Mouse (Mus musculus) cerebellum, adult 11-12 months (tissue): ENCODE measurements around the gene Madcam1.

Experiments
- DNase-seq: peaks from one replicate; pipeline ENCODE4 v3.0.0; 2022

The Madcam1 gene

GRCm38 (mm10) chr10:79668771-79669575 lies 4.6 kb downstream of the Madcam1 start, which contains the start of gene Tpgs1:
Gene Tpgs1, plus strand, starts transcription at chr10:79669369.
- peak; percentile 91 for DNase-seq

- DNase-seq, result peak; percentile 81
These were observed 5.3 kb downstream of the Madcam1 start for GRCm38 (mm10) chr10:79669576-79670057.

- DNase-seq, result peak; percentile 73
These were observed 5.9 kb downstream of the Madcam1 start for GRCm38 (mm10) chr10:79670071-79670888.

- DNase-seq, result peak; percentile 35
These were observed 7.2 kb downstream of the Madcam1 start for GRCm38 (mm10) chr10:79671396-79672087.

DNA sequence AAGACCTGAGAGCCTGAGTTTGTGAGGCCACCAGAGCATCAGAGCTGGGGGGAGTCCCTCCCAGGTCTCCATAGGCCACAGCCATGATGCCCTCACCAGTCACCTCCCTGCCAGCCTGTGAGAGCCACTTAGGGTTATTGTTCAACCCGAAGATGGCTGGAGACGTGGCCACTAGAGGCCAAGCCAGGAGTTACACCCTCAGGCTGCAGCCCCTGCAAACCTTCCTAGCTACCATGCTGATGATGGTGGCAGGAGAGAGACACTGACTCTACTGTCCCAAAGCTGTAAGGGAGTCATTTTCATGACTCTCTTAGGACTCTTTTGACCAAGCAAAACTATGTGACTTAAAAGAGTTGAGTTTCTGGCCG lies 7.7 kb downstream of the Madcam1 start:
- DNase-seq, result peak; percentile 39

GRCm38 (mm10) chr10:79673054-79673453 lies 8.7 kb downstream of the Madcam1 start:
- DNase-seq, result peak; percentile 47

DNA sequence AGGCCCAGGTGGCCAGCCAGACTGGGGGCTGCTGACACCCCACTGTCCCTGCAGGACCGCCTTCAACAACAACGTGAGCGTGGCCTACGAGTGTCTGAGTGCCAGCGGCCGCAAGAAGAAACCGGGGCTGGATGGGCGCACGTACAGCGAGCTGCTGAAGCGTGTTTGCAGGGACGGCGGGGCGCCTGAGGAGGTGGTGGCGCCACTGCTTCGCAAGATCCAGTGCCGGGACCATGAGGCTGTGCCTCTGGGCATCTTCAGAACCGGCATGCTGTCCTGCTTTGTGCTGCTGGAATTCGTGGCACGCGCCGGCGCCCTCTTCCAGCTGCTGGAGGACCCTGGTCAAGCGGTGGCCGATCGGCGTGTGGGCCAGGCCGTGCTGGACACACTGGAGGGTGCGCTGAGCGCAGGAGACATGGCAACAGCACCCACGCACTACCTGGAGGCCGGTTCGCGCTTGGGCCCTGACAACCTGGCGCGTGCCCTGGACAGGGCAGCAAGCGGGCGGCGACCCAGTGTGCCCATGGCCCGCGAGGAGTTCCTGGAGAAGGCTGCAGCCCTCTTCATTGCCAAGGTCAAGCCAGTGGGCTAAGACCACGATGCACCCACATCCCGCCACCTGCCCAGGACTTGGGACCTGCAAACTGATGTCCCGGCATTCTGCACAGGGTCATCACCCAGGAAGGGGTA lies 11.1 kb downstream of the Madcam1 start:
- peak; percentile 35 for DNase-seq

- peak; percentile 80 for DNase-seq
These were observed 16.5 kb downstream of the Madcam1 start for GRCm38 (mm10) chr10:79680606-79681495.

- peak; percentile 100 for DNase-seq
These were observed 17.4 kb downstream of the Madcam1 start, which contains the start of gene Cdc34 for GRCm38 (mm10) chr10:79681591-79682245. Gene Cdc34, plus strand, starts transcription at chr10:79682195.

- peak; percentile 79 for DNase-seq
These were observed 18.2 kb downstream of the Madcam1 start for GRCm38 (mm10) chr10:79682551-79682915.

DNA sequence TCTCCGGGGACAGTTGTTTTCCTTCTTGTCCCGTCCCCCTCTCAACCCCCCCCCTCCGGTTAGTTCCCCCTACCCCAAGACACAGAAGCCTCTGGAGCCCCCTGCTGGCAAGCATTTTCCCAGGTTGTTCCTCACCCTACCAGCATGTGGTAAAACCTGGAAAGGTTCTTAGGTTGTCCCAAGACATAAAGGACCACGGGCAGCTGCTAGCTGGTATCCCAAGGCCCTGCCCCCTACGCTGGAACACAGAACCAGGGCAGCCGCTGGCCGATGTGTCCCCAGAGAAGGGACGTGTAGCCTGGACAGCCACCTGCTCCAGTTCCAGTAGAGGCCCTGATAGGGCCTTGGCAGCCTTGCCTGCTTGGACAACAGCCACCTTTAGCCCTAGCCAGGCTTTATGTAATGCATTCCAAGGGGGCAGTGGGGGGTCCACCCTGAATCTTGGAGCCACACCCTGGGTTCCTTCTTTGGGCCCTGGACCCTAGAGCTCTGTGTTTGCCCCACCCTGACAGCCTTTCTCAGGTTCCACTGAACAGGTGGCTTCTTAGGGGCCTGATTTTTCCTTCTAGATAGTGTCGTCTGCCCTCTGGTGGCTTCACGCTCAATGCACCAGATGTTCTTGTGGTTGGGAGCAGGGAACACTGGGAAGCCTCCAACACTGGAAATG lies 18.7 kb downstream of the Madcam1 start:
- DNase-seq, result peak; percentile 82

DNA sequence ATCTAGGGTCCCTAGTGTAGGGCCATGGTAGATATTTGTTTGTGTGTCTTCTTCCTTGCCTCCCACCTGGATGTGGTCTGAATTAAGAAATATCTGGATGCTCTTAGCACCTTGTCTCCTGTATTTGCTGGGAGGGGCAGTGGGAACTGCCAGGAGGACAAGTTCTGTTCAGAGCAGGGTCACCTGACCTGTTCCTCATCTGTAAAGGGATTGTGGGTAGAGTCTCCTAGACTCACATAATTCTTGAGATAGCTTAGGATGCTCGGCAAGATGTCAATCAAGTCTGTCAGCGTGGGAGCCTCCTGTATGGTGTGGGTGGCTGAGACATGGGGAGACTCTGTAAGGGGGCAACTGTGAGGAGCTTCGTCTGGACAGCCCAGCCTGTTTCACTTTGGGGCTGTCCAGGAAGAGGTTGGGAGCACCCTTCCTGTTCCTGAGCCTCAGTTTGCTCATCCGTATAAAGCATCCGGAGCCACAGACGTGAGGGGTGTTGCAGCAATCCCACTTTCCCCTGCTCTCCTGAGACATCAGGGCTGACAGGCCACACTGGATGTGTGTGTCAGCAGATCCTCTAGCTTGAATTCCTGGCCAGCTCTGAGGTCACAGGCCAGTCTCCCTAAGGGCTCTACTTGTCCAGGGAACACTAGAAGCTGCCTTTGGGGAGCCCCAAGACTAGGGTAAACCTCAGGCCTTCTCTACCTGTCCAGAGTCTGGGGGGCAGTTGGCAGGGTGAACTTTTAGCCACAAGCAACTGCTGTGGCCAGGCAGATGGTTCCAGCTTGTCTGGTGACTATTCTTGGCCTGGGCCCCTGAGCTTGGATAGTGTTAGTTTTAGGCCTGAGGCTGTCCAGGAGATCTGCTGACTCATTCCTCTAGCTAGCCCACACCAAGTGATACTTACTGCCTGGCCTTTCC lies 19.6 kb downstream of the Madcam1 start:
- DNase-seq, result peak; percentile 51

GRCm38 (mm10) chr10:79684770-79685600 lies 20.6 kb downstream of the Madcam1 start:
- no peak for DNase-seq

DNA sequence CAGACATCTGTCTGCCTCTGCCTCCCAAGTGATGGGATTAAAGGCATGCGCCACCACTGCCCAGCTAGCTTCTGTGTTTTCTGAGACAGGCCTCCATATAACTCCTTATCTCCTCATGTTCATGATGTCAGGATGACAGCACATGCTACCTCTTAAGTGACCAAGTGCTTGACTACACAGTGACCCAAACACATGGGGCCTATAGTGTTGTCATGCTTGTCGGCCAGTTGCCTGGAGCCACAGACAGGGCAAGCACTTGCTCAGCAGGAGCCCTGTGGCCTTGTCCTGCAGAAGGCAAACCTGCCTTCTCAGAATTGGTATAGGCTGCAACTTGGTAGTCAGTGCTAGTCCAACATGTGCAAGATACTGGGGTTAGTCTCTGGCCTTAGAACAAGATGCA lies 21.9 kb downstream of the Madcam1 start:
- DNase-seq, result no peak

GRCm38 (mm10) chr10:79686691-79687090 lies 22.3 kb downstream of the Madcam1 start:
- DNase-seq, result no peak

DNA sequence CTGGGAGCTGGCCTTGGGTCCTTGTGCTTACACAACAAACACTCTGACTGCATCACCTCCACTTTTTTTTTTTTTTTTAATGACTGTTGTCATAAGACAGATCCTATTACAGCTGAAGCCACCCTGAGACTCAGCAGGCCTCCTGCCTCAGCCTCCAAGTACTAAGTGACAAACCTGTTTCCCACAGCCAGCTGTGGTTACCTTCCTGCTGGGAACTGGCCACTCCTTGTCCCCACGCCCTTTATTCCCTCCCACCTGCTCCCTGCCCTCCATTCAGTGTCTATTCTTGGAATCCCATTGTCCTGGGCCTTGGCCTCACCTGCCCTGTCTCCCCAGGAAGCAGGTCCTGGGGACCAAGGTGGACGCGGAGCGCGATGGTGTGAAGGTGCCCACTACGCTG lies 23.2 kb downstream of the Madcam1 start:
- no peak for DNase-seq

DNA sequence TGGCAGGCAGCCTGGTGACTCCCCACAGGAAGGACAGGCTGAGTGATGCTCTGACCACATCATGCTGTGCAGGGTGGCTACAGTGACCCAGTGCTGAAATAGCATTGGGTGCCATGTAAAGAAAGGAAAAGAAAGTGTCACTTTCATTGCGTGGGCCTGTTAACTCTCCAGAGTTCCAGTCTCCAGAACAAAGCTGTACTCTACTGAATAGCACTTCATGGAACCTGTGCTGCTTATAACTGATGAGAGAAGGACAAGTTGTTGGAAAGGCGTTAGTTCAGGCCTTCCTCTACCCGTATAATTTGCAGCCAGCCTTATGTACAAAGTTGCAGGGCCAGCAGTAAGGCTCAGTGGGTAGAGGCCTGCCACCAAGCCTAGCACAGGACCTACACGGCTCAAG lies 24.4 kb downstream of the Madcam1 start, which contains the start of gene Gzmm:
Gene Gzmm (plus strand): TSS at position 301 of the 400 bp plus-strand sequence.
- DNase-seq, result no peak

- DNase-seq, result peak; percentile 38
These were observed 24.8 kb downstream of the Madcam1 start for GRCm38 (mm10) chr10:79689178-79689577.
